ENCODE assay signal across 8 mouse cellular contexts in the genomic region with DNA sequence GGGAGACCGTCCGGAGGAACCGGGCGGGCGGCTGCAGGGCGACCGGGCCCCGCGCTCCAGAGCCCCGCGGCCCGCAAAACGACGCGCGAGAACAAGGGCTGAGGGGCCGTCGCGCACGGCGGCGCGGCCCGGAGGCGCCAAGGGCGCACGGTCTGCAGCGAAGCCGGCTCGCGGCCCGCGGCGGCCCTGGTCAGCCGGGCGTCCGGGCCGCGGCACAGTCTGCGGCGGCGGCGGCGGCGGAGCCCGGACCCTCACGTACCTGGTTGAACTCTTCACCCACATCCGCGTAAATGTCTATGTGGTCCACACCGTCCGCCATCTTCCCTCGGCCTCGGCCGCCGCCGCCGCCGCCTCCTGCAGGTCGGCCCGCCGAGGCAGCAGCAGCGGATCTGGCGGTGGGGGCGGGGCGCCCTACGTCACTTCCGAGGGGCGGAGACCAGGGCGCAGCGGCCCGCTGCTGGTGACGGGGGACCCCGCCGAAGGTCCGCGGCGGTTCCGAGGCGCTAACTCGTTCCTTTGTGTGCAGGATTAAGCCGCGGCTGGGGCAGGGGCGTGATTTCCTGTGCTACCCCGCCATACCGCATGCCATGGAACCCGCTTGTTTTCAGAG. TPM values are rescaled to one million over a fixed set of nuclear protein-coding genes. Genes with fewer than 3 reads are reported as not detected.
DNase-seq lines count a peak whose midpoint lies in the region; ATAC-seq and TF ChIP-seq lines count a peak whose summit lies in the region.

No protein-coding gene starts in this region.

- peak overlapping the region; percentile 96 for H3K27ac ChIP-seq in embryonic facial prominence, embryonic 12.5 days
- H3K27ac ChIP-seq in limb, embryonic 11.5 days (replicated peaks; ENCODE audit: low read depth, low read length) = peak overlapping the region; percentile 93
- H3K27ac ChIP-seq in midbrain, embryonic 13.5 days = peak overlapping the region; percentile 97
- H3K27ac ChIP-seq in small intestine, adult 2 months (ENCODE audit: insufficient read depth, low read depth, low read length) = peak overlapping the region; percentile 58; the same call in 1 of the 2 replicates

- H3K4me2 ChIP-seq in embryonic facial prominence, embryonic 12.5 days (replicated peaks) = peak overlapping the region; percentile 63
- H3K4me2 ChIP-seq in limb, embryonic 11.5 days (ENCODE audit: low read depth, severe bottlenecking) = peak overlapping the region; percentile 54
- peak overlapping the region; percentile 75 for H3K4me2 ChIP-seq in midbrain, embryonic 13.5 days (replicated peaks)

- no peak for TF ChIP-seq CTCF in small intestine, adult 2 months (IDR thresholded peaks at IDR 0.05; ENCODE audit: extremely low read depth, insufficient read length, insufficient replicate concordance, low read depth, low read length)

- H3K9ac ChIP-seq in embryonic facial prominence, embryonic 12.5 days = peak overlapping the region; percentile 100
- H3K9ac ChIP-seq in limb, embryonic 11.5 days (ENCODE audit: low read length) = peak overlapping the region; percentile 100
- H3K9ac ChIP-seq in midbrain, embryonic 13.5 days (replicated peaks) = peak overlapping the region; percentile 99

- no peaks in the 10 kb centered on the region for H3K27me3 ChIP-seq in embryonic facial prominence, embryonic 12.5 days
- H3K27me3 ChIP-seq in limb, embryonic 11.5 days (ENCODE audit: control insufficient read depth, insufficient read depth, low read length) = no peaks in the 10 kb centered on the region
- H3K27me3 ChIP-seq in midbrain, embryonic 13.5 days = no peaks in the 10 kb centered on the region
- H3K27me3 ChIP-seq in small intestine, adult 2 months (ENCODE audit: control insufficient read depth, insufficient read depth, low read length) = no peaks in the 10 kb centered on the region

- peaks cover 6% of the 10 kb centered on the region for H3K4me1 ChIP-seq in embryonic facial prominence, embryonic 12.5 days
- H3K4me1 ChIP-seq in limb, embryonic 11.5 days (ENCODE audit: control insufficient read depth, insufficient read depth, low read length) = no peaks in the 10 kb centered on the region
- peaks cover 28% of the 10 kb centered on the region for H3K4me1 ChIP-seq in midbrain, embryonic 13.5 days (replicated peaks)
- peaks cover 2% of the 10 kb centered on the region; the same call in 1 of the 2 replicates for H3K4me1 ChIP-seq in small intestine, adult 2 months (ENCODE audit: control insufficient read depth, insufficient read depth, insufficient read length, low read length)

- no peaks in the 10 kb centered on the region for H3K36me3 ChIP-seq in embryonic facial prominence, embryonic 12.5 days
- H3K36me3 ChIP-seq in limb, embryonic 11.5 days (ENCODE audit: control insufficient read depth, insufficient read depth, low read length) = no peaks in the 10 kb centered on the region
- H3K36me3 ChIP-seq in midbrain, embryonic 13.5 days = no peaks in the 10 kb centered on the region
- no peaks in the 10 kb centered on the region for H3K36me3 ChIP-seq in small intestine, adult 2 months (ENCODE audit: control insufficient read depth, insufficient read depth, low read length)

- TF ChIP-seq POLR2A in small intestine, adult 2 months (IDR thresholded peaks at IDR 0.05; ENCODE audit: low read depth, low read length) = peak; percentile 88

- WGBS in embryonic facial prominence, embryonic 12.5 days = under 1% methylated on average over 77 of the region's 86 CpGs
- WGBS in limb, embryonic 11.5 days = under 1% methylated on average over 84 of the region's 86 CpGs
- under 1% methylated on average over 71 of the region's 86 CpGs for WGBS in midbrain, embryonic 13.5 days
- under 1% methylated on average over 84 of the region's 86 CpGs for WGBS in small intestine, adult 2 months

- H3K9me3 ChIP-seq in embryonic facial prominence, embryonic 12.5 days = no peaks in the 10 kb centered on the region
- no peaks in the 10 kb centered on the region for H3K9me3 ChIP-seq in limb, embryonic 11.5 days (ENCODE audit: control insufficient read depth, low read length)
- no peaks in the 10 kb centered on the region for H3K9me3 ChIP-seq in midbrain, embryonic 13.5 days

- peak overlapping the region; percentile 94 for H3K4me3 ChIP-seq in embryonic facial prominence, embryonic 12.5 days
- peak overlapping the region; percentile 98 for H3K4me3 ChIP-seq in limb, embryonic 11.5 days (ENCODE audit: low read depth, low read length)
- H3K4me3 ChIP-seq in midbrain, embryonic 13.5 days (replicated peaks) = peak overlapping the region; percentile 90
- peak overlapping the region; percentile 80 for H3K4me3 ChIP-seq in small intestine, adult 2 months (ENCODE audit: low read depth, low read length)

- peak; percentile 86 for DNase-seq in 3T3-L1 (ENCODE audit: low read depth, low spot score)
- DNase-seq in adrenal gland, postnatal 36 days = peak; percentile 99 to 100
- peak; percentile 96 to 97 for DNase-seq in heart, adult 18-20 months
- DNase-seq in kidney, adult 18-20 months = peak; percentile 94
- peak; percentile 98 for DNase-seq in limb, embryonic 11.5 days (ENCODE audit: low spot score)

- ATAC-seq in embryonic facial prominence, embryonic 12.5 days (ENCODE audit: insufficient number of reproducible peaks, insufficient read depth, low FRiP score, low TSS enrichment) = peak; percentile 94
- peak; percentile 94 for ATAC-seq in limb, embryonic 11.5 days (ENCODE audit: insufficient number of reproducible peaks, low FRiP score, low TSS enrichment, low read depth)
- ATAC-seq in midbrain, embryonic 13.5 days = peak; percentile 98

RNA-seq across cellular contexts. Expression of gene Cpsf6, which starts 3.1 kb away (rescaled TPM):
- total RNA-seq in adrenal gland, postnatal 36 days (2021) = 10 to 100 TPM; 61.3 to 77.6 TPM
- 210 and 213 TPM in 2 replicates for polyA plus RNA-seq in embryonic facial prominence, embryonic 12.5 days (2016; fragmentation: Nextera tagmentation; extraction: Ambion mirVana)
- 10 to 100 TPM; 31.3 to 34.7 TPM for total RNA-seq in heart, adult 18-20 months (2021)
- 225 and 251 TPM in 2 replicates for polyA plus RNA-seq in limb, embryonic 11.5 days (2014; fragmentation: Nextera tagmentation; extraction: Ambion mirVana)
- 203 and 210 TPM in 2 replicates for polyA plus RNA-seq in midbrain, embryonic 13.5 days (2015; fragmentation: Nextera tagmentation; extraction: Ambion mirVana)
- polyA plus RNA-seq in small intestine, adult 2 months (2012; rRNA removed) = 22.6 and 36.6 TPM in 2 replicates

Comparison
In these comparisons a context has a peak if more than half of its experiments do, and no peak if none do; other contexts are left out.
1. Peak in every context shown above with its lines: DNase-seq, ATAC-seq, H3K4me3 ChIP-seq and H3K27ac ChIP-seq.